Mouse (Mus musculus): Measurements from ENCODE around the gene Il3ra. TPM values are rescaled to one million over a fixed set of nuclear protein-coding genes. Genes with fewer than 3 reads are reported as not detected.
A peak's percentile ranks its signal among the peaks of the same experiment; 100 is the strongest.

Gene Il3ra
- total and polyA plus RNA-seq, 2 experiments from 2014 or later = 4.0 to 11.3 TPM

DNA sequence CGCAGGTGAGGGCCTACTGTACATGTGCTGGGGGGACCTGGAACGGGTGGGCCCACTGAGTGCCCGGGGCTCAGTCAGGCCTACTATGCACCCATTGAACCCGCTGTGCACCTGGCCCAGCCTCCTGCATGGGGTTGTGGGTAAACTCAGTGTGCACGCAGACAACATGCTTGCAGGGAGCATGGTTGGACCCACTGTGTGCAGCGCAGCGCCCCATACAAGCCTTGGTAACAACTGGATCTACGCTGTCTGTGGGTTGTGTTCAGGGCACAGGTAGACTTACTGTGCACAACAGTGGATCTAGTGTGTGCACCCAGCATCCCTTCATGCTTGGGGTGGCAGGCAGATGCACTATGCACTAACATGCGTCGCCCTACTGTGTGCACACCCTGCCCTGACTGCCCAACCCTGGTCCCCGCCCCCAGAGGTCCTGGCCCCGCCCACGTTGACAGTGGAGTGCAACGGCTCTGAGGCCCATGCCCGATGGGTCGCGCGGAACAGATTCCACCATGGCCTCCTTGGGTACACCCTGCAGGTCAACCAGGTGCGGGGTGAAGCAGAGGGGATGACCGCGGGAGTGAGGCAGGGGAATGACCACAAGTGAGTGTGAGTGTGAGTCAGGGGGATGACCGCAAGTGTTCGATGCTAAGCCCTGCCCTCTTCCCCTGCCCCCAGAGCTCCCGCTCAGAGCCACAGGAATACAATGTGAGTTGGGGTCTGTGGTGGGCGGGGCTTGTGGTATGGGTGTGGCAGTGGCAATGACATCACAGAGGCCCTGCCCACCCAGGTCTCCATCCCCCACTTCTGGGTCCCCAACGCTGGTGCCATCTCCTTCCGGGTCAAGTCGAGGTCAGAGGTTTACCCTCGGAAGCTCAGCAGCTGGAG, 4.4 kb downstream of the Il3ra start:
- no peaks in the 10 kb centered on the region for H3K4me1 ChIP-seq (ENCODE audit: insufficient read depth, low read length)
- DNase-seq (ENCODE audit: low spot score) (no peak), ATAC-seq (ENCODE audit: low FRiP score) (no peak)
- no peak overlapping the region for H3K4me2 ChIP-seq (ENCODE audit: low read depth, low read length, poor library complexity, severe bottlenecking)
- no peak overlapping the region for H3K27ac ChIP-seq (ENCODE audit: low read depth, low read length)
- no peaks in the 10 kb centered on the region for H3K36me3 ChIP-seq (ENCODE audit: insufficient read depth, low read length)
- H3K9me3 ChIP-seq (ENCODE audit: low read length) = peaks cover 32% of the 10 kb centered on the region; the same call in 1 of the 2 replicates
- no peaks in the 10 kb centered on the region for H3K27me3 ChIP-seq (ENCODE audit: insufficient read depth, low read length)
- H3K4me3 ChIP-seq (ENCODE audit: low read depth, low read length) = no peak overlapping the region
- no peak overlapping the region for H3K9ac ChIP-seq (replicated peaks; ENCODE audit: low read length, poor library complexity, severe bottlenecking)
- TF ChIP-seq CTCF (IDR thresholded peaks at IDR 0.05) = no peak
- 97% methylated on average over 29 of the region's 29 CpGs for WGBS

GRCm38 (mm10) chr14:14351148-14351455, 5.0 kb downstream of the Il3ra start:
- no peak for TF ChIP-seq CTCF (IDR thresholded peaks at IDR 0.05)
- Histone ChIP-seq H3K36me3 (ENCODE audit: insufficient read depth, low read length) (no peaks in the 10 kb centered on the region), H3K4me3 (ENCODE audit: low read depth, low read length) (no peak overlapping the region), H3K27ac (ENCODE audit: low read depth, low read length) (no peak overlapping the region), H3K4me2 (ENCODE audit: low read depth, low read length, poor library complexity, severe bottlenecking) (no peak overlapping the region), H3K27me3 (ENCODE audit: insufficient read depth, low read length) (no peaks in the 10 kb centered on the region), H3K9ac (replicated peaks; ENCODE audit: low read length, poor library complexity, severe bottlenecking) (no peak overlapping the region), H3K4me1 (ENCODE audit: insufficient read depth, low read length) (no peaks in the 10 kb centered on the region), H3K9me3 (ENCODE audit: low read length) (peaks cover 32% of the 10 kb centered on the region; the same call in 1 of the 2 replicates)
- 98% methylated on average over 7 of the region's 7 CpGs for WGBS
- ATAC-seq (ENCODE audit: low FRiP score) (no peak), DNase-seq (ENCODE audit: low spot score) (no peak)

- Histone ChIP-seq H3K4me1 (ENCODE audit: insufficient read depth, low read length) (no peaks in the 10 kb centered on the region), H3K9me3 (ENCODE audit: low read length) (peaks cover 32% of the 10 kb centered on the region; the same call in 1 of the 2 replicates), H3K4me3 (ENCODE audit: low read depth, low read length) (no peak overlapping the region), H3K9ac (replicated peaks; ENCODE audit: low read length, poor library complexity, severe bottlenecking) (no peak overlapping the region), H3K27me3 (ENCODE audit: insufficient read depth, low read length) (no peaks in the 10 kb centered on the region), H3K4me2 (ENCODE audit: low read depth, low read length, poor library complexity, severe bottlenecking) (no peak overlapping the region), H3K36me3 (ENCODE audit: insufficient read depth, low read length) (no peaks in the 10 kb centered on the region), H3K27ac (ENCODE audit: low read depth, low read length) (no peak overlapping the region)
- ATAC-seq (ENCODE audit: low FRiP score) (peak; percentile 21; the same call in 1 of the 2 replicates), DNase-seq (ENCODE audit: low spot score) (no peak)
- TF ChIP-seq CTCF (IDR thresholded peaks at IDR 0.05) = peak; percentile 45
- whole genome bisulfite sequencing = 80% methylated on average over 9 of the region's 9 CpGs
Measured at GRCm38 (mm10) chr14:14351721-14352590, 5.9 kb downstream of the Il3ra start.

DNA sequence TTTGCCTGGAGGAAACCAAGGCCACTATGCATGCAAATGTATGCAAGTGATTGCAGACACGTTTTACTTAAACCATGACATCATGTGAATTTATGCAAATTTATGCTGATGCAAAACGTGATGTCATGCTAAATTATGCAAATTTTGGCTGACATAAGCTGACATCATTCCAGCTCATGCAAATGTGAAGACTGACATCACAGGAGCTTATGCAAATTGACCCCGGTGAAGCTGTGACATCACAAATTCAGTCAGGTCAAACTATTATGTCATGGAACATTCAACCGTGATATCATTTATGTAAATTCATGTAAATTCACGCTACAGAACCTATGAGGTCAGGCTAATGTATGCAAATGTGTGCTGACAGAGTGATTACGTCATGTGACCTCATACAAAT, 6.5 kb downstream of the Il3ra start:
- H3K4me2 ChIP-seq (ENCODE audit: low read depth, low read length, poor library complexity, severe bottlenecking) = no peak overlapping the region
- no peak overlapping the region for H3K9ac ChIP-seq (replicated peaks; ENCODE audit: low read length, poor library complexity, severe bottlenecking)
- no peaks in the 10 kb centered on the region for H3K4me1 ChIP-seq (ENCODE audit: insufficient read depth, low read length)
- no peaks in the 10 kb centered on the region for H3K36me3 ChIP-seq (ENCODE audit: insufficient read depth, low read length)
- H3K4me3 ChIP-seq (ENCODE audit: low read depth, low read length) = no peak overlapping the region
- H3K9me3 ChIP-seq (ENCODE audit: low read length) = peaks cover 32% of the 10 kb centered on the region; the same call in 1 of the 2 replicates
- H3K27ac ChIP-seq (ENCODE audit: low read depth, low read length) = no peak overlapping the region
- WGBS = 68% methylated on average over 6 of the region's 6 CpGs
- no peak for TF ChIP-seq CTCF (IDR thresholded peaks at IDR 0.05)
- ATAC-seq (ENCODE audit: low FRiP score) = no peak
- no peak for DNase-seq (ENCODE audit: low spot score)
- H3K27me3 ChIP-seq (ENCODE audit: insufficient read depth, low read length) = no peaks in the 10 kb centered on the region

- H3K27ac ChIP-seq (ENCODE audit: low read depth, low read length) = no peak overlapping the region
- WGBS = 80% methylated on average over 7 of the region's 7 CpGs
- no peak overlapping the region for H3K9ac ChIP-seq (replicated peaks; ENCODE audit: low read length, poor library complexity, severe bottlenecking)
- H3K36me3 ChIP-seq (ENCODE audit: insufficient read depth, low read length) = no peaks in the 10 kb centered on the region
- no peaks in the 10 kb centered on the region for H3K27me3 ChIP-seq (ENCODE audit: insufficient read depth, low read length)
- no peak for TF ChIP-seq CTCF (IDR thresholded peaks at IDR 0.05)
- no peaks in the 10 kb centered on the region for H3K4me1 ChIP-seq (ENCODE audit: insufficient read depth, low read length)
- DNase-seq (ENCODE audit: low spot score) (no peak), ATAC-seq (ENCODE audit: low FRiP score) (no peak)
- H3K4me3 ChIP-seq (ENCODE audit: low read depth, low read length) = no peak overlapping the region
- H3K9me3 ChIP-seq (ENCODE audit: low read length) = peaks cover 32% of the 10 kb centered on the region; the same call in 1 of the 2 replicates
- no peak overlapping the region for H3K4me2 ChIP-seq (ENCODE audit: low read depth, low read length, poor library complexity, severe bottlenecking)
Measured at GRCm38 (mm10) chr14:14353081-14353732, 7.1 kb downstream of the Il3ra start.

All from midbrain, postnatal 0 days (tissue).